Mouse (Mus musculus) testis, adult 2 months (tissue): ENCODE measurements around the gene Ctnna3.

Source experiments
- CTCF ChIP-seq: fragments of 200-500 bp; IDR thresholded peaks from 2 replicates; pipeline ENCODE4 v1.5.1; 2012; ENCODE audit warnings: low read depth, mild to moderate bottlenecking, inconsistent platforms, low read length, moderate library complexity; ENCODE audit not compliant: control insufficient read depth, insufficient read depth, insufficient replicate concordance
- POLR2A ChIP-seq: fragments of 200-500 bp; IDR thresholded peaks from 2 replicates; pipeline ENCODE4 v1.6.1; 2012; ENCODE audit warnings: low read depth, mild to moderate bottlenecking, inconsistent platforms, low read length, moderate library complexity; ENCODE audit not compliant: control insufficient read depth

DNA sequence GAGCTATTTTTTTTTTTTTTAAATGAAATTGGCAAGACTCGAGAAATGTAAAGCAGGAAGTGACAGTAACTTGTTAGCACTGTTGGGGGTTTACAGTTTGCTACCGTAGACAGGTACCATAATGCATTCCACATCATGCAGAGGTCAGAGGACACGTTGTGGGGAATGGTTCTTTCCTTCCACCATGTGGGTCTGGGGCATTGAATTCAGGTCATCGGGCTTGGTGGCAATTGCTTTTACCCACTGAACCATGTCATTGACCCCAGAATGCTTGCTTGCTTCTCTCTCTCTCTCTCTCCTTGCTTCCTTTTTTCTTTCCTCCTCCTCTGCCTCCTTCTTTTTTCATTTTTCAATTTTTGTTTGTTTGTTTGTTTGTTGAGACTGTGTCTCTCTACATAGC lies 41.0 kb upstream of the Ctnna3 start:
- no peak for TF ChIP-seq CTCF
- TF ChIP-seq POLR2A, result no peak
